In the genomic region with DNA sequence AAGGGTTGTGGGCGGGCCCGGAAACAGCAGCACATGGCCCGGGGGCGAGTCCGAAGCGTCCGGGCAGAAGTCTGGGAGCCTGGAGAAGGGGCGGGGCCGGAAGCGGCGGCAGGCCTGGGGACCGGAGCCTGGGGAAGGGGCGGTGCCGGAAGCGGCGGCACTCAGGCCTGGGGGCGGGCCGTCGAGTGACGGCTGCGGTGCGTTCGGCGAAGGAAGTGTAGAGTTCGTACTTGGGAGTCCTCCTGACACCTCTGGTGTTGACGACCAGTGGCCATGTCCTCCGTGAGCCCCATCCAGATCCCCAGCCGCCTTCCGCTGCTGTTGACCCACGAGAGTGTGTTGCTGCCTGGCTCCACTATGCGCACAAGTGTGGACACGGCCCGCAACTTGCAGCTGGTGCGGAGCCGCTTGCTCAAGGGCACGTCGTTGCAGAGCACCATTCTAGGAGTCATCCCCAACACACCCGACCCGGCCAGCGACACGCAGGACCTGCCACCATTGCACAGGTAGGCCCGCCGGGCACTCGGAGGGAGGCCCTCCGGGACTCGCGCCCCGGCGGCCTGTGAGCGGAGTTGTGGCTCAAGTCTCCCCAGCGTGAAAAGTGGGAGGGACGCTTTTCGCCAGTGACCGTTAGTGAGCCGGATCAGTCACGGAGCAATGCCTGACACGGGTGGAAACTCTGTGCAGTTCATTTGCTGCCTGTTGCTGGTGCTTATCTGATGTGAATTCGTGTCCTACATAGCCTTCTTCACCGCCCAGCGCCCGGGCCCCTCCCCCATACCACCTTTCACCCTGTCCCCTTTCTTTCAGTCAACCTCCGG, we compare ENCODE assay signal across 8 mouse cellular contexts. TPM values are rescaled to one million over a fixed set of nuclear protein-coding genes. Genes with fewer than 3 reads are reported as not detected.
DNase-seq lines count a peak whose midpoint lies in the region; ATAC-seq lines count a peak whose summit lies in the region.

Lonp2 (plus strand) TSS at position 133 of the 821 bp plus-strand sequence.

- H3K4me2 ChIP-seq in hindbrain, embryonic 12.5 days (replicated peaks), result peak within 1 kb of the TSS; percentile 85

- peak within 1 kb of the TSS; percentile 84 for H3K27ac ChIP-seq in hindbrain, embryonic 12.5 days

- peak; percentile 99 for DNase-seq in Muller cell, postnatal 12 days (ENCODE audit: inconsistent ontology term)
- peak; percentile 98 for DNase-seq in cerebellum, adult 9-11 months
- DNase-seq in frontal cortex, postnatal 10 days (ENCODE audit: low spot score in 2 of 2), result peak; percentile 96 to 97
- DNase-seq in layer of hippocampus, postnatal 14 days (ENCODE audit: low spot score in 2 of 2), result peak; percentile 94 to 97
- peak; percentile 98 for DNase-seq in lung, postnatal 14 days
- DNase-seq in retina, adult 2 months (ENCODE audit: low read depth, low spot score), result peak; percentile 92
- peak; percentile 98 to 99 for DNase-seq in thymus, postnatal 36 days

- no peaks in the 10 kb centered on the region for H3K27me3 ChIP-seq in hindbrain, embryonic 12.5 days

- ATAC-seq in hindbrain, embryonic 12.5 days (ENCODE audit: low FRiP score), result peak; percentile 99

- H3K9me3 ChIP-seq in hindbrain, embryonic 12.5 days (replicated peaks), result no peaks in the 10 kb centered on the region

- peak within 1 kb of the TSS; percentile 87 for H3K4me3 ChIP-seq in hindbrain, embryonic 12.5 days

- peaks cover 14% of the 10 kb centered on the region for H3K4me1 ChIP-seq in hindbrain, embryonic 12.5 days

- H3K9ac ChIP-seq in hindbrain, embryonic 12.5 days, result peak within 1 kb of the TSS; percentile 78

- 0% methylated on average over 59 of the region's 62 CpGs for WGBS in hindbrain, embryonic 12.5 days

- H3K36me3 ChIP-seq in hindbrain, embryonic 12.5 days, result no peaks in the 10 kb centered on the region

RNA-seq across cellular contexts. Expression of gene Lonp2, which starts in this region (rescaled TPM):
- 84.1 and 95.2 TPM in 2 replicates for polyA plus RNA-seq in hindbrain, embryonic 12.5 days (2016; fragmentation: Nextera tagmentation; extraction: Ambion mirVana)
- 10 to 100 TPM; 59.3 to 68.4 TPM for total RNA-seq in layer of hippocampus, postnatal 14 days (2021)

Comparison
In these comparisons a context has a peak if more than half of its experiments do, and no peak if none do; other contexts are left out.
1. Peak in every context shown above with its lines: DNase-seq, ATAC-seq, H3K4me3 ChIP-seq and H3K27ac ChIP-seq.